Mouse (Mus musculus): ENCODE results near the gene Lsp1. TPM values are rescaled to one million over a fixed set of nuclear protein-coding genes. Genes with fewer than 3 reads are reported as not detected.

Gene Lsp1
- polyA plus RNA-seq, 2 experiments, result 45.8 to 102 TPM

DNA sequence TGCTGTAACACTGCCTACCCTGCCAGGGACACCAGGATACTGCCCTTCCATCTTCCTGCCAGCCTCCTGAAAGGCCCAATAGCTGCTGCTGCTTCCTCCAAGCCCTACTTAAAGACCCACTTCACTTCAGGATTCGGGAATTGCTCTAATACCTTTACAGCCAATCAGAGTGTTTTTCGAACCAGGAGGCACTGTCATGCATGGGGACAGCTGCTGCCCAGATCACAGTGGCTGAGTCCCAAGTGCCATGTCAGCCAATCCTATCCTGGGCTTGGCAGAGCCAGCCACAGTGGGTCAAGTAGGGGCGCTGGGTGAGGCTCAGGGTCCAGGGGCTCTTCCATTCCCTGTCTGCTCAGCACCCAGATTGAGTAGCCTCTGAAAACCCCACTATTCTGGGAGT, 35.5 kb downstream of the Lsp1 start:
- H3K27ac ChIP-seq (replicated peaks; ENCODE audit: low read depth, low read length), result no peak overlapping the region
- H3K36me3 ChIP-seq (ENCODE audit: control insufficient read depth, insufficient read depth, low read length), result peaks cover 16% of the 10 kb centered on the region; the same call in 1 of the 2 replicates
- H3K4me1 ChIP-seq (ENCODE audit: control insufficient read depth, insufficient read depth, low read length), result 0 out of 2 replicates have a peak, but pooled peaks cover 3% of the 10 kb centered on the region
- ATAC-seq (ENCODE audit: low FRiP score, low read depth) (no peak), DNase-seq (ENCODE audit: low spot score) (no peak)
- no peaks in the 10 kb centered on the region for H3K9me3 ChIP-seq (ENCODE audit: control insufficient read depth, low read length)
- no peak overlapping the region for H3K9ac ChIP-seq (ENCODE audit: low read depth, low read length, severe bottlenecking)
- no peak for TF ChIP-seq POLR2A (IDR thresholded peaks at IDR 0.05; ENCODE audit: borderline replicate concordance, extremely low read depth, insufficient read depth, insufficient read length)
- H3K27me3 ChIP-seq (ENCODE audit: control insufficient read depth, insufficient read depth, low read length), result no peaks in the 10 kb centered on the region
- no peak overlapping the region for H3K4me3 ChIP-seq (replicated peaks; ENCODE audit: low read length)
- no peak overlapping the region for H3K4me2 ChIP-seq (replicated peaks; ENCODE audit: low read depth, low read length, severe bottlenecking)
- WGBS, result 72% methylated on average over 3 of the region's 3 CpGs

DNA sequence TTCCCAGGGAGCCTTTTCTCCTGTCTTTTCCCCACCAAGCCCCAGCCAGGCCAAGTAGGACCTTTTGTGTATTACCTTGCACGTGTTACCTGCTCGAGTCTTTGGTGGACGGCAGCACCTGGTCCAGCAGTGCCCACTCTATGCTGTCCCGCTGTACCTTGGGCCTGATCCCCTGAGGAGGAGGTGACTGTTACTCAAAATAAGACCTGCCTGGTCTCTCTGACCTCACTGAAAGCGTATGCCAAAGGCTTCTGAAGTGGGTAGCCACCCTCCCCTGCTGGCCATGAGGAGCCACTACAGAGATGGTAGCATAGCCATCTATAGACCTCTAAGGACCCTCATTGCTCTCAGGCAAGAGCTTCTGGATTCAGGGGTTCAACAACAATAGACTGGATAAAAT, 36.2 kb downstream of the Lsp1 start:
- Histone ChIP-seq H3K4me3 (replicated peaks; ENCODE audit: low read length) (no peak overlapping the region), H3K4me2 (replicated peaks; ENCODE audit: low read depth, low read length, severe bottlenecking) (no peak overlapping the region), H3K9me3 (ENCODE audit: control insufficient read depth, low read length) (no peaks in the 10 kb centered on the region), H3K36me3 (ENCODE audit: control insufficient read depth, insufficient read depth, low read length) (peaks cover 12% of the 10 kb centered on the region; the same call in 1 of the 2 replicates), H3K4me1 (ENCODE audit: control insufficient read depth, insufficient read depth, low read length) (0 out of 2 replicates have a peak, but pooled peaks cover 3% of the 10 kb centered on the region), H3K9ac (ENCODE audit: low read depth, low read length, severe bottlenecking) (no peak overlapping the region), H3K27ac (replicated peaks; ENCODE audit: low read depth, low read length) (no peak overlapping the region), H3K27me3 (ENCODE audit: control insufficient read depth, insufficient read depth, low read length) (no peaks in the 10 kb centered on the region)
- no peak for DNase-seq (ENCODE audit: low spot score)
- no peak for TF ChIP-seq POLR2A (IDR thresholded peaks at IDR 0.05; ENCODE audit: borderline replicate concordance, extremely low read depth, insufficient read depth, insufficient read length)
- ATAC-seq (ENCODE audit: low FRiP score, low read depth), result no peak
- 86% methylated on average over 5 of the region's 5 CpGs for WGBS

DNA sequence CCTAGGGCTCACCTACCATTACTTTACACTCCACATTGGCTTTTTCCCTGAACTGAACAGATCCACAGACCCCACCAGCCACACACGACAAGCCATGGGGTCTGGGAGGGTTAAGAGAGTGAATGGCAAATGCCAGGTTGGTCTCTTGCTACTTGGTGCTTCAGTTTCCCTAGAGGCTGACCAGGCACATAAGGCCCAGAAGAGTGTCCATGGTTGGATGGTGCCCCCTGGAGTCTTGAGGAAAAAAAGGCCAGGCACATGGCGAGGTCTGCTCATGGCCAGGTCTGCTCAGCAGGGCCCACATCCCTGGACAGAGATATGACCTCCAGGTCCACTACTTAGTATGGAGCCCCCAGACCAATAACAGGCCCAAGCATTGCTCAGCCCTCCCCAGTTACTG, 37.2 kb downstream of the Lsp1 start:
- DNase-seq (ENCODE audit: low spot score) (no peak), ATAC-seq (ENCODE audit: low FRiP score, low read depth) (no peak)
- H3K36me3 ChIP-seq (ENCODE audit: control insufficient read depth, insufficient read depth, low read length), result peaks cover 4% of the 10 kb centered on the region; the same call in 1 of the 2 replicates
- no peak overlapping the region for H3K4me2 ChIP-seq (replicated peaks; ENCODE audit: low read depth, low read length, severe bottlenecking)
- H3K27ac ChIP-seq (replicated peaks; ENCODE audit: low read depth, low read length), result no peak overlapping the region
- WGBS, result 92% methylated on average over 2 of the region's 2 CpGs
- H3K4me3 ChIP-seq (replicated peaks; ENCODE audit: low read length), result no peak overlapping the region
- H3K9me3 ChIP-seq (ENCODE audit: control insufficient read depth, low read length), result no peaks in the 10 kb centered on the region
- H3K9ac ChIP-seq (ENCODE audit: low read depth, low read length, severe bottlenecking), result no peak overlapping the region
- TF ChIP-seq POLR2A (IDR thresholded peaks at IDR 0.05; ENCODE audit: borderline replicate concordance, extremely low read depth, insufficient read depth, insufficient read length), result no peak
- no peaks in the 10 kb centered on the region for H3K27me3 ChIP-seq (ENCODE audit: control insufficient read depth, insufficient read depth, low read length)
- 0 out of 2 replicates have a peak, but pooled peaks cover 3% of the 10 kb centered on the region for H3K4me1 ChIP-seq (ENCODE audit: control insufficient read depth, insufficient read depth, low read length)

DNA sequence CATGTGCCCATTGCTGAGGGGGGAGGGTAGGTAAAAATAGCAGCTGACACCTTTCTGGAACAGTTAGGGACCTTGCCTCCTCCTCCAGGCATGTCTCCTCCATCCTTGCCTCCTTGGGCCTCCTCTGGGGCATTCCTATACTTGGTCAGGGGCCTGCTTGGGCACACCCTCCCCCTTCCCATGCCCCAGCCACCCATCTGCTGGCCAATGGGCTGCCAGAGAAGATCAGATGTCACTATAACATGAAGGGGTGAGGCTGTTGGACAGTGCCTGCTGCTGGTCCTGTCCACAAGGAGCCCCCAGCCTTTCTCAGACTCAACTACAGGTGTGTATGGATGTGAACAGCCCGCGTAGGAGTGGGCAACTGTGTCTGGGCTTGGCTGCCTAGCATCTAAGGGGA, 38.0 kb downstream of the Lsp1 start, which contains the start of gene Tnnt3:
Tnnt3 (plus strand) TSS at position 262 of the 400 bp plus-strand sequence.
- ATAC-seq (ENCODE audit: low FRiP score, low read depth) (no peak), DNase-seq (ENCODE audit: low spot score) (no peak)
- no peak for TF ChIP-seq POLR2A (IDR thresholded peaks at IDR 0.05; ENCODE audit: borderline replicate concordance, extremely low read depth, insufficient read depth, insufficient read length)
- Histone ChIP-seq H3K36me3 (ENCODE audit: control insufficient read depth, insufficient read depth, low read length) (no peaks in the 10 kb centered on the region), H3K4me1 (ENCODE audit: control insufficient read depth, insufficient read depth, low read length) (0 out of 2 replicates have a peak, but pooled peaks cover 3% of the 10 kb centered on the region), H3K27ac (replicated peaks; ENCODE audit: low read depth, low read length) (peak within 1 kb of the TSS; percentile 9; the same call in 1 of the 2 replicates), H3K4me3 (replicated peaks; ENCODE audit: low read length) (no peak within 1 kb of the TSS), H3K27me3 (ENCODE audit: control insufficient read depth, insufficient read depth, low read length) (no peaks in the 10 kb centered on the region), H3K9me3 (ENCODE audit: control insufficient read depth, low read length) (no peaks in the 10 kb centered on the region), H3K9ac (ENCODE audit: low read depth, low read length, severe bottlenecking) (no peak within 1 kb of the TSS), H3K4me2 (replicated peaks; ENCODE audit: low read depth, low read length, severe bottlenecking) (no peak within 1 kb of the TSS)
- 86% methylated on average over 2 of the region's 2 CpGs for WGBS

DNA sequence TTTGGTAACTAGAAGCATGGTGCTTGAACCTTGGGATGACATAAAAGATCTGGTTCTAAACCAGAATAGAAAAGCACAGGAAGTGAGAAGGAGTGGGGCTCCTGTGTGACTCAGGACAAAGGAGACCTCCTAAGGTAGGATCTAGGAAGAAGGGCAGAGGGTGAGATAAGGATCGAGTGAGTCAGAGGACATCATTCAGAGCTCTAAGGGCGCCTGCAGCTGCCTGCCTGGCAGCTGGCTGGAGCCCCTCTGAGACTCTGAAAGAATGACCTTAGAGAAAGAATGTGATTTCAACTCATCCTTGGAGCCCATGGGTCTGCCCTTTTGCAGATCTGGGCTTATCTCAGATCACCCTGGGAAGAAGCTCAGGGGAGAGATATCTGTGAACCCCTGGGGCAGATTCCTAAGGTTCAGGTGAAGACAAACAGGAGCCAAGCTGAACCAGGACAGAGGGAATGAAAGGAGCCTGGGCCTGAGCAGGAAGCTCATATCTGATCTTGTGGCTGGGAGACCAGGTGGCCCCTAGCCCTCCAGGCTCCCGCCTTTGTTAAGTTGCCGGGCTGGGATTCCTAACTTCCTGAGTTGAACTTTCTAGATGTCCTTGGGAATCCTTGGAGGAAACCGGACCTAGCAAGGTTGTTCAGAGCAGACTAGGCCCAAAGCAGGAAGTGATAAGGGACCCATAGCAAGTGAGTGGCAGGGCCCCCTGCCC, 38.6 kb downstream of the Lsp1 start:
- Histone ChIP-seq H3K4me3 (replicated peaks; ENCODE audit: low read length) (no peak overlapping the region), H3K4me2 (replicated peaks; ENCODE audit: low read depth, low read length, severe bottlenecking) (no peak overlapping the region), H3K4me1 (ENCODE audit: control insufficient read depth, insufficient read depth, low read length) (no peaks in the 10 kb centered on the region), H3K27me3 (ENCODE audit: control insufficient read depth, insufficient read depth, low read length) (no peaks in the 10 kb centered on the region), H3K9me3 (ENCODE audit: control insufficient read depth, low read length) (no peaks in the 10 kb centered on the region), H3K9ac (ENCODE audit: low read depth, low read length, severe bottlenecking) (no peak overlapping the region), H3K36me3 (ENCODE audit: control insufficient read depth, insufficient read depth, low read length) (no peaks in the 10 kb centered on the region), H3K27ac (replicated peaks; ENCODE audit: low read depth, low read length) (peak overlapping the region; percentile 9; the same call in 1 of the 2 replicates)
- TF ChIP-seq POLR2A (IDR thresholded peaks at IDR 0.05; ENCODE audit: borderline replicate concordance, extremely low read depth, insufficient read depth, insufficient read length), result no peak
- 63% methylated on average over 5 of the region's 5 CpGs for WGBS
- ATAC-seq (ENCODE audit: low FRiP score, low read depth) (0 out of 2 replicates have a peak, but pooled peaks have one; percentile 12), DNase-seq (ENCODE audit: low spot score) (no peak)
